ENCODE assay signal across 9 mouse cellular contexts in the genomic region with DNA sequence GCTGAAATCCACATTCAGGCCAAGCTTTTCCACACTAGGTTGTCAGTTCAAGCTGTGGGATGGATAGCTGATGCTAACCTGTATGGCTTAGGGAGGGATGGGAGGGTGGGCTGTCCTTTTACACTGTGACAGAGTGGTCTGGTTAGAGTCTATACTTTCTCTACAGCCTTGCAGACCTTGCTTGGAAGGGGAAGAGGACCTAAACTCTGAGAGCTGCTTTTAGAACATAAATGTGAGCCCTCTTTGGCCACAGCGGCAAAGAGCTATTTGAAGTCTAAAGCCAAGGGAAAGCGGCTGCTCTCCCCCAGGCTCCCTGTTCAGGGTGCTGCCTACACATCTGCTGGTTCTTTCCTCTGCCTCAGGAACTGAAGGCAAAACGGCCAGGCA. TPM values are rescaled to one million over a fixed set of nuclear protein-coding genes. Genes with fewer than 3 reads are reported as not detected.
DNase-seq lines count a peak whose midpoint lies in the region; ATAC-seq and TF ChIP-seq lines count a peak whose summit lies in the region.
"Had no signal": no experiment of that assay in that cellular context is flagged by ENCODE, and none has a peak within 500 bp of the region (broad histone marks: within the 10 kb centered on the region; RNA-seq: fewer than 3 reads in every experiment).

No protein-coding gene starts in this region.

- no peaks in the 10 kb centered on the region for H3K27me3 ChIP-seq in heart, embryonic 15.5 days
- no peaks in the 10 kb centered on the region for H3K27me3 ChIP-seq in spleen, adult 2 months (ENCODE audit: control insufficient read depth, insufficient read depth, low read length)
- no peaks in the 10 kb centered on the region for H3K27me3 ChIP-seq in stomach, embryonic 15.5 days (replicated peaks)
- H3K27me3 ChIP-seq in hindbrain, embryonic 11.5 days (ENCODE audit: control insufficient read depth, insufficient read depth, low read length), result no peaks in the 10 kb centered on the region
- H3K27me3 ChIP-seq: neural tube, embryonic 13.5 days had no signal

- no peak for ATAC-seq in heart, embryonic 15.5 days (replicated peaks; ENCODE audit: insufficient number of reproducible peaks, insufficient read depth, low FRiP score, low read depth)
- no peak for ATAC-seq in stomach, embryonic 15.5 days (ENCODE audit: insufficient read depth, low FRiP score, low read depth)
- no peak for ATAC-seq in hindbrain, embryonic 11.5 days (ENCODE audit: low FRiP score)

- DNase-seq in heart, adult 9 months (ENCODE audit: low spot score in 2 of 2), result no peak
- DNase-seq in spleen, adult 2 months (ENCODE audit: low read depth in 1 of 2, low spot score in 2 of 2), result no peak
- DNase-seq in spleen, adult 12 weeks (ENCODE audit: low spot score), result no peak
- DNase-seq in induced T-regulatory cell, adult 2 months (ENCODE audit: low read depth), result peak; percentile 74
- DNase-seq in hindbrain, embryonic 11.5 days (ENCODE audit: low spot score), result no peak
- no peak for DNase-seq in cerebellum, adult 9-10 months

- no peaks in the 10 kb centered on the region for H3K36me3 ChIP-seq in heart, embryonic 15.5 days
- H3K36me3 ChIP-seq in spleen, adult 2 months (ENCODE audit: control insufficient read depth, insufficient read depth, low read length), result 0 out of 2 replicates have a peak, but pooled peaks cover 2% of the 10 kb centered on the region
- no peaks in the 10 kb centered on the region for H3K36me3 ChIP-seq in stomach, embryonic 15.5 days
- no peaks in the 10 kb centered on the region for H3K36me3 ChIP-seq in hindbrain, embryonic 11.5 days (ENCODE audit: control insufficient read depth, insufficient read depth, low read length)

- TF ChIP-seq CTCF in spleen, adult 2 months (IDR thresholded peaks at IDR 0.05; ENCODE audit: extremely low read depth, insufficient read depth, insufficient read length, insufficient replicate concordance), result no peak

- peak overlapping the region; percentile 93 for H3K27ac ChIP-seq in heart, embryonic 15.5 days
- H3K27ac ChIP-seq in spleen, adult 2 months (ENCODE audit: insufficient read depth, low read length), result peak overlapping the region; percentile 87
- H3K27ac ChIP-seq in stomach, embryonic 15.5 days, result peak overlapping the region; percentile 90
- H3K27ac ChIP-seq in hindbrain, embryonic 11.5 days (ENCODE audit: low read depth, low read length), result no peak overlapping the region

- no peaks in the 10 kb centered on the region for H3K9me3 ChIP-seq in heart, embryonic 15.5 days (replicated peaks)
- H3K9me3 ChIP-seq in stomach, embryonic 15.5 days, result no peaks in the 10 kb centered on the region
- no peaks in the 10 kb centered on the region for H3K9me3 ChIP-seq in hindbrain, embryonic 11.5 days (ENCODE audit: control insufficient read depth, low read length)
- H3K9me3 ChIP-seq: neural tube, embryonic 13.5 days had no signal

- peak overlapping the region; percentile 71 for H3K4me3 ChIP-seq in heart, embryonic 15.5 days
- peak overlapping the region; percentile 57 for H3K4me3 ChIP-seq in spleen, adult 2 months (ENCODE audit: extremely low read depth, insufficient read depth, insufficient read length)
- peak overlapping the region; percentile 54 for H3K4me3 ChIP-seq in stomach, embryonic 15.5 days (replicated peaks)
- no peak overlapping the region for H3K4me3 ChIP-seq in hindbrain, embryonic 11.5 days (ENCODE audit: low read depth, low read length)

- 9% methylated on average over 3 of the region's 3 CpGs for WGBS in heart, embryonic 15.5 days
- WGBS in spleen, adult 2 months, result 1% methylated on average over 3 of the region's 3 CpGs
- WGBS in stomach, embryonic 15.5 days, result 19% methylated on average over 3 of the region's 3 CpGs
- WGBS in hindbrain, embryonic 11.5 days, result 46% methylated on average over 3 of the region's 3 CpGs

- H3K4me1 ChIP-seq in heart, embryonic 15.5 days (replicated peaks), result peaks cover 38% of the 10 kb centered on the region
- H3K4me1 ChIP-seq in spleen, adult 2 months (ENCODE audit: control insufficient read depth, insufficient read depth, insufficient read length), result peaks cover 11% of the 10 kb centered on the region; the same call in 1 of the 2 replicates
- peaks cover 14% of the 10 kb centered on the region; the same call in 1 of the 2 replicates for H3K4me1 ChIP-seq in stomach, embryonic 15.5 days
- 0 out of 2 replicates have a peak, but pooled peaks cover 2% of the 10 kb centered on the region for H3K4me1 ChIP-seq in hindbrain, embryonic 11.5 days (replicated peaks; ENCODE audit: control insufficient read depth, insufficient read depth, low read length)

- peak overlapping the region; percentile 73 for H3K4me2 ChIP-seq in heart, embryonic 15.5 days
- H3K4me2 ChIP-seq in stomach, embryonic 15.5 days, result peak overlapping the region; percentile 62
- H3K4me2 ChIP-seq in hindbrain, embryonic 11.5 days (replicated peaks; ENCODE audit: low read depth, low read length), result no peak overlapping the region

- peak overlapping the region; percentile 60 for H3K9ac ChIP-seq in heart, embryonic 15.5 days
- peak overlapping the region; percentile 56 for H3K9ac ChIP-seq in stomach, embryonic 15.5 days
- H3K9ac ChIP-seq in hindbrain, embryonic 11.5 days (ENCODE audit: low read depth, low read length), result no peak overlapping the region

- no peak for TF ChIP-seq POLR2A in spleen, adult 2 months (IDR thresholded peaks at IDR 0.05; ENCODE audit: low read depth, low read length)

RNA-seq across cellular contexts. Expression of gene Tubd1, which starts 40.8 kb away (rescaled TPM):
- 11.7 and 13.1 TPM in 2 replicates for polyA plus RNA-seq in heart, embryonic 15.5 days (2015; fragmentation: Nextera tagmentation; extraction: Ambion mirVana)
- polyA plus RNA-seq in spleen, adult 2 months (2012; rRNA removed), result 2.1 and 2.2 TPM in 2 replicates
- 11.9 and 12.9 TPM in 2 replicates for polyA plus RNA-seq in stomach, embryonic 15.5 days (2015; fragmentation: Nextera tagmentation; extraction: Ambion mirVana)
- polyA plus RNA-seq in hindbrain, embryonic 11.5 days (2014; fragmentation: Nextera tagmentation; extraction: Ambion mirVana), result 13.5 and 17.2 TPM in 2 replicates

RNA-seq across cellular contexts. Expression of gene Rps6kb1, which starts 41.0 kb away (rescaled TPM):
- 38.4 and 44.1 TPM in 2 replicates for polyA plus RNA-seq in heart, embryonic 15.5 days (2015; fragmentation: Nextera tagmentation; extraction: Ambion mirVana)
- polyA plus RNA-seq in spleen, adult 2 months (2012; rRNA removed), result 5.4 and 5.9 TPM in 2 replicates
- polyA plus RNA-seq in stomach, embryonic 15.5 days (2015; fragmentation: Nextera tagmentation; extraction: Ambion mirVana), result 53.7 and 62.2 TPM in 2 replicates
- polyA plus RNA-seq in hindbrain, embryonic 11.5 days (2014; fragmentation: Nextera tagmentation; extraction: Ambion mirVana), result 56.4 and 57.8 TPM in 2 replicates
